Mouse (Mus musculus) ES-E14 (cell line): ENCODE results near the gene Zfp534. TPM values are rescaled to one million over a fixed set of nuclear protein-coding genes. Genes with fewer than 3 reads are reported as not detected.
"Not testable (repeated sequence)": the region's sequence is repeated elsewhere in the genome, so short reads cannot be mapped to it uniquely, and the experiment has no call there.

Source experiments
- DNase-seq: peaks from one replicate; pipeline ENCODE4 v3.0.0-alpha.2; 2013; ENCODE audit warnings: low read depth, low spot score
- H3K27ac ChIP-seq: 2 replicates; pipeline ENCODE4 v1.5.1; 2012; ENCODE audit warnings: low read depth, mild to moderate bottlenecking, low read length, moderate library complexity, mixed read lengths; ENCODE audit not compliant: poor library complexity, insufficient read depth, severe bottlenecking
- H3K36me3 ChIP-seq: 2 replicates; pipeline ENCODE4 v1.6.1; 2012; ENCODE audit warnings: mild to moderate bottlenecking, low read length, moderate library complexity, mixed read lengths; ENCODE audit not compliant: control insufficient read depth, poor library complexity, insufficient read depth, severe bottlenecking
- H3K4me1 ChIP-seq, 2 experiments: fragments of 150-350 bp in 1 of 2; sonication (generic) in 1 of 2; 2 replicates each; pipeline ENCODE4 v1.6.1; 2012; ENCODE audit warnings: low read length in 2 of 2, mild to moderate bottlenecking in 1 of 2, mixed read lengths in 1 of 2; ENCODE audit not compliant: control insufficient read depth in 2 of 2, insufficient read depth in 2 of 2, poor library complexity in 1 of 2
- H3K4me3 ChIP-seq, 2 experiments: fragments of 150-350 bp in 1 of 2; sonication (generic) in 1 of 2; 2 replicates each; pipeline ENCODE4 v1.5.1; 2012; ENCODE audit warnings: low read length in 2 of 2, low read depth in 1 of 2, mild to moderate bottlenecking in 1 of 2, mixed read lengths in 1 of 2; ENCODE audit not compliant: insufficient read depth in 1 of 2, poor library complexity in 1 of 2, severe bottlenecking in 1 of 2
- H3K9ac ChIP-seq: 2 replicates; pipeline ENCODE4 v1.6.1; 2012; ENCODE audit warnings: low read depth, mild to moderate bottlenecking, low read length, mixed read lengths; ENCODE audit not compliant: poor library complexity, insufficient read depth, severe bottlenecking
- H3K9me3 ChIP-seq: fragments of 150-350 bp; sonication (generic); 2 replicates; pipeline ENCODE4 v1.6.1; 2012; ENCODE audit warnings: low read depth, mild to moderate bottlenecking, low read length; ENCODE audit not compliant: control insufficient read depth, insufficient read depth
- CHD2 ChIP-seq: IDR thresholded peaks from 2 replicates; pipeline ENCODE4 v1.6.1; 2014; ENCODE audit warnings: mild to moderate bottlenecking, low read depth, low read length, inconsistent platforms
- HCFC1 ChIP-seq: IDR thresholded peaks from 2 replicates; pipeline ENCODE4 v1.6.1; 2012; ENCODE audit warnings: low read length, inconsistent platforms, borderline replicate concordance; ENCODE audit not compliant: insufficient read depth
- in situ Hi-C, 2 experiments: fragments of 600-800 bp; cut with MboI; formaldehyde crosslinking; loops; one replicate each; pipeline ENCODE4 v1.15.1; 2025; ENCODE audit warnings: low sequenced_read_pairs in 2 of 2, inconsistent platforms in 1 of 2; ENCODE audit not compliant: unreplicated experiment in 2 of 2
- total RNA-seq: library from RNA; depleted of rRNA; stranded (reverse); fragments of 300-350 nt; gene quantifications from 2 replicates; pipeline ENCODE4 v1.2.3, GENCODE M21; 2012; rRNA removed

The Zfp534 gene
- total RNA-seq: 66.5 and 71.2 TPM in 2 replicates

- Histone ChIP-seq H3K4me3 (peak within 1 kb of the TSS; percentile 75 to 80), H3K9ac (peak within 1 kb of the TSS; percentile 82), H3K27ac (peak within 1 kb of the TSS; percentile 83; the same call in 1 of the 2 replicates)
- H3K4me1 ChIP-seq, in situ Hi-C loops, H3K36me3 ChIP-seq, DNase-seq, H3K9me3 ChIP-seq: not testable (repeated sequence)
Observed at GRCm38 (mm10) chr4:147702453-147702852, at the start of gene Zfp534. Zfp534 (minus strand) TSS chr4:147702553.

- DNase-seq, H3K27ac ChIP-seq, in situ Hi-C loops, H3K9me3 ChIP-seq, H3K4me1 ChIP-seq, H3K9ac ChIP-seq, H3K36me3 ChIP-seq, H3K4me3 ChIP-seq: not testable (repeated sequence)
Observed at GRCm38 (mm10) chr4:147746255-147746654, 43.9 kb upstream of the Zfp534 start.

- Histone ChIP-seq H3K4me3 (peak overlapping the region; percentile 67 to 87), H3K27ac (peak overlapping the region; percentile 80), H3K9ac (peak overlapping the region; percentile 78)
- TF ChIP-seq HCFC1: 0 out of 2 replicates have a peak, but pooled peaks have one; percentile 32
- TF ChIP-seq CHD2: peak; percentile 84
- H3K4me1 ChIP-seq, H3K9me3 ChIP-seq, in situ Hi-C loops, H3K36me3 ChIP-seq: not testable (repeated sequence)
- DNase-seq: peak; percentile 43
Observed at GRCm38 (mm10) chr4:147738636-147739369, 36.5 kb upstream of the Zfp534 start.

- DNase-seq, H3K36me3 ChIP-seq, H3K4me1 ChIP-seq, in situ Hi-C loops, H3K27ac ChIP-seq, H3K4me3 ChIP-seq, H3K9ac ChIP-seq, H3K9me3 ChIP-seq: not testable (repeated sequence)
Observed at GRCm38 (mm10) chr4:147655245-147655644, 47.1 kb downstream of the Zfp534 start.

GRCm38 (mm10) chr4:147647407-147647806, 54.9 kb downstream of the Zfp534 start:
- DNase-seq, H3K4me3 ChIP-seq, H3K9ac ChIP-seq, H3K27ac ChIP-seq, H3K4me1 ChIP-seq, H3K9me3 ChIP-seq, in situ Hi-C loops, H3K36me3 ChIP-seq: not testable (repeated sequence)

- H3K4me1 ChIP-seq, DNase-seq, H3K27ac ChIP-seq, H3K9ac ChIP-seq, H3K9me3 ChIP-seq, H3K36me3 ChIP-seq, in situ Hi-C loops: not testable (repeated sequence)
- H3K4me3 ChIP-seq: peak within 1 kb of the TSS; percentile 47 to 55
Observed at GRCm38 (mm10) chr4:147642413-147642812, 59.9 kb downstream of the Zfp534 start, which contains the start of gene Zfp979. Zfp979 (minus strand) TSS chr4:147642513.

- H3K9ac ChIP-seq, H3K9me3 ChIP-seq, H3K36me3 ChIP-seq, DNase-seq, H3K4me1 ChIP-seq, H3K27ac ChIP-seq, in situ Hi-C loops: not testable (repeated sequence)
- H3K4me3 ChIP-seq: peak overlapping the region; percentile 47 to 55
Observed at GRCm38 (mm10) chr4:147641932-147642331, 60.4 kb downstream of the Zfp534 start.

GRCm38 (mm10) chr4:147633818-147634262, 68.5 kb downstream of the Zfp534 start:
- H3K4me1 ChIP-seq, H3K4me3 ChIP-seq, DNase-seq, H3K9ac ChIP-seq, H3K27ac ChIP-seq, H3K9me3 ChIP-seq, in situ Hi-C loops, H3K36me3 ChIP-seq: not testable (repeated sequence)
